Mouse (Mus musculus): ENCODE data around the gene Plg. TPM values are rescaled to one million over a fixed set of nuclear protein-coding genes. Genes with fewer than 3 reads are reported as not detected.

Plg gene
- polyA plus RNA-seq, 1 experiment from 2014 or later: 0.15 TPM

DNA sequence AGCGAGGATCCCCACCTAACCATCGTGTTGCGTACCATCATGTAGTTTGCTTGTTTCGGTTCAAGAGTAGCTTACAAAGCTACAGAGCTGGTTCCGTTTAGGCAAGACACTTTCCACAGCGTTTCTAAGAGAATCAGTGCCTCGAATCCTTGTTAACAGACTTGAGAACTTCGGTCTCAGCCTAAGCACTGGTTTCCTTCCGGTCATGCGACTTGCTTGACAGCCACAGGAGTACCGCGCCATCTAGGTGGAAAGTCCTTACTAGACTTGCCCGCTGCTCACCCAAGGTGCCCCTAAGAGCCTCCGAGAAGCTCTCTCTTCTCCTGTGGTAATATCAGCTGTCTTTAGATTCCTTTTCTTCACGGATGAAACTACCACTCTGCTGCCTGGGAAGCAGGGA lies 18.5 kb upstream of the Plg start:
- no peak overlapping the region for H3K9ac ChIP-seq (ENCODE audit: low read length)

DNA sequence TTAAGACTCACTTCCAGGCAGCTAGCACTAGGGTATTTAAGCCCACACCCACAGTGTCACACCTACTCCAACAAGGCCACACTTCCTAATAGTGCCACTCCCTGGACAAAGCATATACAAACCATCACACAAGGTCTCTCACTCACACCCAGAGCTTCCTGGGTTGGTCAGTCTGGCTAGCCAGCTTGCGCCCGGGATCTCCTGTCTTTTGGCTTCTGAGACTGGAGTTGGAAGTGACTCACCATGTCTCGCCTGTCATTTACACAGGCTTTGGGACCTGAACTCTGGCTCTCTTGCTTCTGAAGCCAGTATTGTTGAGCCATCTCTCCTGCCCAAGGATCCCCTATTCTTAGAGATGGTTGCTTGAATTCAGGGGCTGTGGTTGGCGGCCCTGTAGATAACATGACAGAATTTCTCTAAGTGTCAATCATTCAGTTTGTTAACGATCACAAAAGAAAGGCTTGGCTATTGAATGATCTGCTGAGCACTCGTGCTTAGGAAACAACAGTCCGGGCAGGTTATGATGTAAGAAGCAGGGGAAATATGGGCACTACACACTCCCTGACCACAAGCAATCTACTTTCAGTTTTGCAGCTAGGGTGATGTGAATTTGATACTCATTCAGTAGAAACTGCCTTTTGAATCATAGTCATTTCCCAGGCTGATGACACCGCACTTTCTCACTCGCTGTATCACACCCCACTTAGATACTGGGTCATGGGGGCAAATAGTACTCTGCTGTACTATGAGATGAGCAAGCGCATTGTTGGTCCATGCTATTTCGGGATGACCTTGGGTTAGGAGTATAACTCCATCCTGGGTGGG lies 14.6 kb upstream of the Plg start:
- 89% methylated on average over 11 of the region's 11 CpGs for WGBS
- H3K9ac ChIP-seq (ENCODE audit: low read length): no peak overlapping the region
- no peaks in the 10 kb centered on the region for H3K36me3 ChIP-seq (ENCODE audit: control insufficient read depth, insufficient read depth, low read length)
- H3K4me2 ChIP-seq (ENCODE audit: low read depth, severe bottlenecking): no peak overlapping the region
- H3K4me3 ChIP-seq (ENCODE audit: low read depth, low read length): no peak overlapping the region
- H3K27ac ChIP-seq (replicated peaks; ENCODE audit: low read depth, low read length): no peak overlapping the region
- H3K9me3 ChIP-seq (ENCODE audit: control insufficient read depth, low read length): no peaks in the 10 kb centered on the region
- H3K4me1 ChIP-seq (ENCODE audit: control insufficient read depth, insufficient read depth, low read length): no peaks in the 10 kb centered on the region
- ATAC-seq (ENCODE audit: insufficient number of reproducible peaks, low FRiP score, low TSS enrichment, low read depth) (no peak), DNase-seq (ENCODE audit: low spot score) (no peak)
- H3K27me3 ChIP-seq (ENCODE audit: control insufficient read depth, insufficient read depth, low read length): no peaks in the 10 kb centered on the region

More for the DNA sequence above, 18.5 kb upstream of the Plg start:
- H3K36me3 ChIP-seq (ENCODE audit: control insufficient read depth, insufficient read depth, low read length): no peaks in the 10 kb centered on the region
- no peak overlapping the region for H3K4me3 ChIP-seq (ENCODE audit: low read depth, low read length)
- ATAC-seq (ENCODE audit: insufficient number of reproducible peaks, low FRiP score, low TSS enrichment, low read depth): no peak
- no peak overlapping the region for H3K4me2 ChIP-seq (ENCODE audit: low read depth, severe bottlenecking)
- no peak overlapping the region for H3K27ac ChIP-seq (replicated peaks; ENCODE audit: low read depth, low read length)
- 86% methylated on average over 15 of the region's 15 CpGs for WGBS
- H3K27me3 ChIP-seq (ENCODE audit: control insufficient read depth, insufficient read depth, low read length): no peaks in the 10 kb centered on the region
- no peaks in the 10 kb centered on the region for H3K9me3 ChIP-seq (ENCODE audit: control insufficient read depth, low read length)
- no peaks in the 10 kb centered on the region for H3K4me1 ChIP-seq (ENCODE audit: control insufficient read depth, insufficient read depth, low read length)
- no peak for DNase-seq (ENCODE audit: low spot score)

DNA sequence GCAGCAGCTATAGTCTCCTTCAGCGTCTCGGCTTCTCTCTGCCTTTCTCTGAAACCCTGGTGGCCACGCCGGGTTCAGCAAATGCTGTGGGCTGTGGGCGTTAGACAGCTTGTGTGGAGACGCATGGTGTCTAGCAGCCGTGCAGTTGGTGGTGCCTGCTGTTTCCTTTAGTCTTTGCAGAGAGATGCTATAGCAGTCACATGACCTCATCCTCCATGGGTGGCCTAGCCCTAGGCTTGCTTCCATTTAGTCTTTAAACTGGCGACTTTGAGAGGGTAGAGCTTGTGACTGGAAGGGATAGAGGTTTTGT lies 14.0 kb upstream of the Plg start:
- no peak overlapping the region for H3K4me3 ChIP-seq (ENCODE audit: low read depth, low read length)
- DNase-seq (ENCODE audit: low spot score) (no peak), ATAC-seq (ENCODE audit: insufficient number of reproducible peaks, low FRiP score, low TSS enrichment, low read depth) (no peak)
- no peak overlapping the region for H3K27ac ChIP-seq (replicated peaks; ENCODE audit: low read depth, low read length)
- H3K36me3 ChIP-seq (ENCODE audit: control insufficient read depth, insufficient read depth, low read length): no peaks in the 10 kb centered on the region
- H3K9ac ChIP-seq (ENCODE audit: low read length): no peak overlapping the region
- H3K4me1 ChIP-seq (ENCODE audit: control insufficient read depth, insufficient read depth, low read length): no peaks in the 10 kb centered on the region
- no peak overlapping the region for H3K4me2 ChIP-seq (ENCODE audit: low read depth, severe bottlenecking)
- 69% methylated on average over 8 of the region's 8 CpGs for WGBS
- H3K27me3 ChIP-seq (ENCODE audit: control insufficient read depth, insufficient read depth, low read length): no peaks in the 10 kb centered on the region
- no peaks in the 10 kb centered on the region for H3K9me3 ChIP-seq (ENCODE audit: control insufficient read depth, low read length)

DNA sequence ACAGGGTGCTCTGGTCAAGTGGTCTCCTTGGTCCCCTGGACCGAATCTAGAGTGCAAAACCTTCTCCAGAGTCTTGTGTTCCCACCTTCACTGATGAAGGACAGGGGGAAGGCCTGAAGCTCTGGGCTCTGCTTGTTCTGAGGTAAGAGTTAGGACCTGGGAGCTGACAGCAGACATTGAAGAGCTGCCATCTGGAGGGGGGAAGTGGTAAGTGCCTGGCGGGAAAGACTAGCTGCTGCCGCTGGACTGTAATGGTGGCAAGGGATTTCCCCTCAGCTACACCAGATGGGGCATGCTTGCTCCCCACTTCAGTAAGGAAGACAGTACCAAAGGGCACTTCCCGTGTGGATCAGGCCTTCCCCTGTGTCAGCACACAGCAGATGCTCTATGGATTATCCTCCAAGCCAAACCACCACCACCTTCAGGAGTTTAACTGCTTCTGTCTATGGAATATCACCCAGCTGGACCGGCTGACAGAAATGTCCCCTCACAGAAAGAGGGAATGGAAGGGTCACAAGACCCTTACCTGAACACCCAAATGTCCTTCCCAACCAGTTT lies 11.0 kb upstream of the Plg start:
- Histone ChIP-seq H3K4me2 (ENCODE audit: low read depth, severe bottlenecking) (no peak overlapping the region), H3K4me3 (ENCODE audit: low read depth, low read length) (no peak overlapping the region), H3K36me3 (ENCODE audit: control insufficient read depth, insufficient read depth, low read length) (no peaks in the 10 kb centered on the region), H3K27me3 (ENCODE audit: control insufficient read depth, insufficient read depth, low read length) (no peaks in the 10 kb centered on the region), H3K4me1 (ENCODE audit: control insufficient read depth, insufficient read depth, low read length) (no peaks in the 10 kb centered on the region), H3K9ac (ENCODE audit: low read length) (0 out of 2 replicates have a peak overlapping the region, but pooled peaks have one; percentile 22), H3K27ac (replicated peaks; ENCODE audit: low read depth, low read length) (no peak overlapping the region), H3K9me3 (ENCODE audit: control insufficient read depth, low read length) (no peaks in the 10 kb centered on the region)
- DNase-seq (ENCODE audit: low spot score) (peak; percentile 66), ATAC-seq (ENCODE audit: insufficient number of reproducible peaks, low FRiP score, low TSS enrichment, low read depth) (peak; percentile 32; the same call in 1 of the 2 replicates)
- 33% methylated on average over 5 of the region's 5 CpGs for WGBS

DNA sequence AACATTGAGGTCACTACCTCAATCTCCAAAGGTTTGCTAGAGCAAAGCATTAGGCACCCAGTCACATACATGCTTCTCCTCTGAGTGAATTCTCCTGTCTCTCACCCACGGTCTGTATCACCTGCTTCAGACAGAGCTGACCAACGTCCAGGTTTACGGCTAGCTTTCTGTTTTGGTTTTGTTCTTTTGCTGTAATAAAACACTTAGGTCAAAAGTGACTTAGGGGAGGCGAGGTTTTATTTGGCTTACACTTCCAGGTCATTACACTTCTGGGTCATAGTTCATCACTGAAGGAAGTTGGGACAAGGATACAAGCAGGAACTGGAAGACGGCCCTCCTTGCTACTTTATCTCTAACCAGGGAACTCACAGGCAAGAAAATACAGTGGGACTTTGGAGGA lies 9.0 kb upstream of the Plg start:
- H3K4me2 ChIP-seq (ENCODE audit: low read depth, severe bottlenecking): no peak overlapping the region
- no peaks in the 10 kb centered on the region for H3K4me1 ChIP-seq (ENCODE audit: control insufficient read depth, insufficient read depth, low read length)
- H3K9ac ChIP-seq (ENCODE audit: low read length): no peak overlapping the region
- 43% methylated on average over 5 of the region's 5 CpGs for WGBS
- H3K27me3 ChIP-seq (ENCODE audit: control insufficient read depth, insufficient read depth, low read length): no peaks in the 10 kb centered on the region
- H3K4me3 ChIP-seq (ENCODE audit: low read depth, low read length): no peak overlapping the region
- ATAC-seq (ENCODE audit: insufficient number of reproducible peaks, low FRiP score, low TSS enrichment, low read depth): no peak
- no peaks in the 10 kb centered on the region for H3K9me3 ChIP-seq (ENCODE audit: control insufficient read depth, low read length)
- no peaks in the 10 kb centered on the region for H3K36me3 ChIP-seq (ENCODE audit: control insufficient read depth, insufficient read depth, low read length)
- DNase-seq (ENCODE audit: low spot score): no peak
- H3K27ac ChIP-seq (replicated peaks; ENCODE audit: low read depth, low read length): no peak overlapping the region

DNA sequence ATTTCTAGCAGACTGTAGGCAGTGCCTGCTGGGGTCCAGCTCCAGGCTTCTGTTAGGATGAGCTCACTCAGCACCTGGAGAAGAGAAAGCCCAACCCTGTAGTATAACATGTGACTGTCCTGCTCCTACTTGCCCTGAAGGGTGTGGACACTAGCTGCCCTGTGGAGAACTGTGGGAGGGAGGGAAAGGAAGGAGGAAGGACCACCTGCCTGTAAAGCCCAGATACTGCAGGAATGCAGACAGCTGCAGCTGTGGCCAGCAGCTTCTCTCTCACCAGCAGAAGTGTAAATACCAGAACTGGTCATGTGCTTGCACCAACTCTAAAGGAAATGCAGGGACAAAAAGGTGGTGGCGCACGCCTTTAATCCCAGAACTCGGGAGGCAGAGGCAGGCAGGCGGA lies 8.1 kb upstream of the Plg start:
- no peak for DNase-seq (ENCODE audit: low spot score)
- H3K4me1 ChIP-seq (ENCODE audit: control insufficient read depth, insufficient read depth, low read length): no peaks in the 10 kb centered on the region
- H3K9ac ChIP-seq (ENCODE audit: low read length): no peak overlapping the region
- H3K27me3 ChIP-seq (ENCODE audit: control insufficient read depth, insufficient read depth, low read length): no peaks in the 10 kb centered on the region
- H3K27ac ChIP-seq (replicated peaks; ENCODE audit: low read depth, low read length): no peak overlapping the region
- H3K4me2 ChIP-seq (ENCODE audit: low read depth, severe bottlenecking): no peak overlapping the region
- no peaks in the 10 kb centered on the region for H3K9me3 ChIP-seq (ENCODE audit: control insufficient read depth, low read length)
- WGBS: 70% methylated on average over 4 of the region's 4 CpGs
- ATAC-seq (ENCODE audit: insufficient number of reproducible peaks, low FRiP score, low TSS enrichment, low read depth): no peak
- H3K4me3 ChIP-seq (ENCODE audit: low read depth, low read length): no peak overlapping the region
- H3K36me3 ChIP-seq (ENCODE audit: control insufficient read depth, insufficient read depth, low read length): no peaks in the 10 kb centered on the region

DNA sequence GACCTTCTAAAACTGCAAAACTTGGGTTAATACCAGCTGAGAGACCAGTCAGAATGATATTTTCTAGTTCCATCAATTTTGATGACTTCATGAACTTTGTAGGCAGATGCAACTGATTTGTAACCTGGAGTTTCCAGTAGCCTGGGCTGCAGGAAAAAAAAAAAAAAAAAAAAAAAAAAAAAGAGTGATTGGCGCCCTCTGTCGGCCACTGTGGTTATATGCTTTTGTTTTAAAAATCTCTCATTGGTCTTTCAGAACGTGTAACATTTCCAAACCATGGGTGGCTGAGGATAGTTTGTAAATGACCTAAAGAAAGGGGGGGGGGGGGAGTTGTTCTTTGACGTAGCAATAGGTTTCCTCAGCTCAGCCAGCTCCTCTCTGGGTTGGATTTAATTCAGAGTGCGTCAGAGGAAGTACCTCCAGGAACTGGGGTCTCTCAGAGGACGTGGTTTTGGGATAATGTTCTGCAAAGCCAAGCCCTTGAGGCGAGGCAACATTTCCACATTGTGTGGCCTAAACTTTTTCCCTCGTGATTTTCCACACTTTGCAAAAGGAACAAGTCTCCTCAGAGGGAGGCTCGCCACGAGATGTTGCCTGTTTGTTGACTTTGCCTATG lies 7.0 kb upstream of the Plg start:
- no peak overlapping the region for H3K4me2 ChIP-seq (ENCODE audit: low read depth, severe bottlenecking)
- H3K27ac ChIP-seq (replicated peaks; ENCODE audit: low read depth, low read length): no peak overlapping the region
- H3K27me3 ChIP-seq (ENCODE audit: control insufficient read depth, insufficient read depth, low read length): no peaks in the 10 kb centered on the region
- peak; percentile 62 for DNase-seq (ENCODE audit: low spot score)
- H3K4me1 ChIP-seq (ENCODE audit: control insufficient read depth, insufficient read depth, low read length): no peaks in the 10 kb centered on the region
- no peak overlapping the region for H3K9ac ChIP-seq (ENCODE audit: low read length)
- H3K4me3 ChIP-seq (ENCODE audit: low read depth, low read length): no peak overlapping the region
- no peak for ATAC-seq (ENCODE audit: insufficient number of reproducible peaks, low FRiP score, low TSS enrichment, low read depth)
- WGBS: 39% methylated on average over 10 of the region's 10 CpGs
- H3K36me3 ChIP-seq (ENCODE audit: control insufficient read depth, insufficient read depth, low read length): no peaks in the 10 kb centered on the region
- no peaks in the 10 kb centered on the region for H3K9me3 ChIP-seq (ENCODE audit: control insufficient read depth, low read length)

DNA sequence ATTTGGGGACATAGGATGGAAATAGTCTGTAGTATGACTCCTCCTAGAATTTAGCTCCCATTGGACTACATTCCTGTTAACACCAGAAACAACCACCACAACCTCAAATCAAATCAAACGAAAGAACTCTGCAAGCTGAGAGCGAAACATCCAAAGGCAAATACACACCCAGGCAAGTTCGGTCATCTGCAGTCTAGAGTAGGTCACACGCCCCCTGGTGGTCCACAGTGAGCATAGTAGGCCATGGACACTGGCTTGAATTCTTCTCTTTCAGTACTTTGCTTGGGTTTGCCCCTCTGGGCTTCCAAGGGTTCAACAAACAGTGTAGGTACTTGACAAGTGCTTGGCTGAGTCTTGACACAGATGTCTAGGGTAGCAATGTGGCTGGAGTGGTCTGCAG lies 6.4 kb upstream of the Plg start:
- no peak for ATAC-seq (ENCODE audit: insufficient number of reproducible peaks, low FRiP score, low TSS enrichment, low read depth)
- 44% methylated on average over 4 of the region's 4 CpGs for WGBS
- Histone ChIP-seq H3K9ac (ENCODE audit: low read length) (no peak overlapping the region), H3K27me3 (ENCODE audit: control insufficient read depth, insufficient read depth, low read length) (no peaks in the 10 kb centered on the region), H3K9me3 (ENCODE audit: control insufficient read depth, low read length) (no peaks in the 10 kb centered on the region), H3K4me2 (ENCODE audit: low read depth, severe bottlenecking) (no peak overlapping the region), H3K36me3 (ENCODE audit: control insufficient read depth, insufficient read depth, low read length) (no peaks in the 10 kb centered on the region), H3K4me3 (ENCODE audit: low read depth, low read length) (no peak overlapping the region), H3K27ac (replicated peaks; ENCODE audit: low read depth, low read length) (no peak overlapping the region), H3K4me1 (ENCODE audit: control insufficient read depth, insufficient read depth, low read length) (no peaks in the 10 kb centered on the region)
- DNase-seq (ENCODE audit: low spot score): peak; percentile 78

All from limb, embryonic 11.5 days (tissue).